Mouse (Mus musculus) MEL (cell line): ENCODE measurements around the gene Fam160b1. TPM values are rescaled to one million over a fixed set of nuclear protein-coding genes. Genes with fewer than 3 reads are reported as not detected.

Experiments
- DNase-seq: peaks from one replicate; pipeline ENCODE4 v3.0.0; 2011; ENCODE audit warnings: low read depth, low spot score
- H3K27ac ChIP-seq: 2 replicates; pipeline ENCODE4 v1.5.1; 2012; ENCODE audit warnings: low read depth, mild to moderate bottlenecking, control low read depth, low read length, moderate library complexity; ENCODE audit not compliant: control insufficient read depth
- H3K27me3 ChIP-seq, 2 experiments: fragments of 150-350 bp in 1 of 2; sonication (generic) in 1 of 2; 2 replicates each; pipeline ENCODE4 v1.6.1; 2012; ENCODE audit warnings: low read length in 2 of 2, mild to moderate bottlenecking in 2 of 2, improper control_type of control experiment in 1 of 2, moderate library complexity in 1 of 2; ENCODE audit not compliant: insufficient read depth in 2 of 2, control insufficient read depth in 1 of 2
- H3K36me3 ChIP-seq, 2 experiments: 2 replicates each; pipeline ENCODE4 v1.6.1; 2012 to 2014; ENCODE audit warnings: low read length in 2 of 2, improper control_type of control experiment in 1 of 2, inconsistent platforms in 1 of 2, mild to moderate bottlenecking in 1 of 2; ENCODE audit not compliant: insufficient read depth in 2 of 2, control insufficient read depth in 1 of 2
- H3K4me1 ChIP-seq, 2 experiments: fragments of 150-350 bp in 1 of 2; sonication (generic) in 1 of 2; 2 replicates each; pipeline ENCODE4 v1.6.1; 2012; ENCODE audit warnings: low read length in 2 of 2, improper control_type of control experiment in 1 of 2, mild to moderate bottlenecking in 1 of 2; ENCODE audit not compliant: insufficient read depth in 2 of 2, control insufficient read depth in 1 of 2
- H3K4me3 ChIP-seq, 2 experiments: fragments of 150-350 bp in 1 of 2; sonication (generic) in 1 of 2; 2 replicates each; pipeline ENCODE4 v1.5.1; 2012; ENCODE audit warnings: low read depth in 2 of 2, low read length in 2 of 2, mild to moderate bottlenecking in 2 of 2, moderate library complexity in 2 of 2, control low read depth in 1 of 2, improper control_type of control experiment in 1 of 2; ENCODE audit not compliant: control insufficient read depth in 1 of 2, insufficient read depth in 1 of 2
- H3K79me2 ChIP-seq: 2 replicates; pipeline ENCODE4 v1.6.1; 2012; ENCODE audit warnings: mild to moderate bottlenecking, low read length, moderate library complexity; ENCODE audit not compliant: control insufficient read depth, poor library complexity, insufficient read depth
- H3K9ac ChIP-seq: 2 replicates; pipeline ENCODE4 v1.6.1; 2012; ENCODE audit warnings: low read depth, mild to moderate bottlenecking, control low read depth, low read length, moderate library complexity; ENCODE audit not compliant: control insufficient read depth, poor library complexity, severe bottlenecking
- H3K9me3 ChIP-seq: fragments of 150-350 bp; sonication (generic); replicated peaks from 2 replicates; pipeline ENCODE4 v1.6.1; 2012; ENCODE audit warnings: mild to moderate bottlenecking, low read length, improper control_type of control experiment, moderate library complexity; ENCODE audit not compliant: insufficient read depth
- CHD1 ChIP-seq: IDR thresholded peaks from 2 replicates; pipeline ENCODE4 v1.6.1; 2012; ENCODE audit warnings: low read depth, mild to moderate bottlenecking, inconsistent platforms, low read length, improper control_type of control experiment
- ELF1 ChIP-seq: IDR thresholded peaks from 2 replicates; pipeline ENCODE4 v1.6.1; 2014; ENCODE audit warnings: low read depth, mild to moderate bottlenecking, inconsistent platforms, low read length, improper control_type of control experiment, moderate library complexity
- ETS1 ChIP-seq: IDR thresholded peaks from 2 replicates; pipeline ENCODE4 v1.6.1; 2012; ENCODE audit warnings: low read depth, mild to moderate bottlenecking, inconsistent platforms, low read length, improper control_type of control experiment, moderate library complexity
- GABPA ChIP-seq: IDR thresholded peaks from 2 replicates; pipeline ENCODE4 v1.6.1; 2012; ENCODE audit warnings: low read depth, mild to moderate bottlenecking, inconsistent platforms, low read length, improper control_type of control experiment, moderate library complexity
- GATA1 ChIP-seq: IDR thresholded peaks from 2 replicates; pipeline ENCODE4 v1.6.1; 2011; ENCODE audit warnings: low read depth, low read length, improper control_type of control experiment
- HCFC1 ChIP-seq: IDR thresholded peaks from 2 replicates; pipeline ENCODE4 v1.6.1; 2012; ENCODE audit warnings: low read depth, mild to moderate bottlenecking, inconsistent platforms, low read length, improper control_type of control experiment, moderate library complexity
- JUND ChIP-seq: IDR thresholded peaks from 2 replicates; pipeline ENCODE4 v1.6.1; 2011; ENCODE audit warnings: low read depth, mild to moderate bottlenecking, improper control_type of control experiment, low read length
- KAT2A ChIP-seq: conservative IDR thresholded peaks from 2 replicates; pipeline ENCODE4 v1.6.1; 2012; ENCODE audit warnings: low read depth, low read length, improper control_type of control experiment, inconsistent platforms
- MAX ChIP-seq: IDR thresholded peaks from 2 replicates; pipeline ENCODE4 v1.6.1; 2011; ENCODE audit warnings: low read length, improper control_type of control experiment
- MEF2A ChIP-seq: IDR thresholded peaks from 2 replicates; pipeline ENCODE4 v1.6.1; 2014; ENCODE audit warnings: low read depth, mild to moderate bottlenecking, inconsistent platforms, low read length, improper control_type of control experiment; ENCODE audit not compliant: poor library complexity, insufficient replicate concordance, severe bottlenecking; ENCODE audit errors: extremely low read depth
- MXI1 ChIP-seq: IDR thresholded peaks from 2 replicates; pipeline ENCODE4 v1.6.1; 2011; ENCODE audit warnings: mild to moderate bottlenecking, low read depth, low read length, improper control_type of control experiment
- MYC ChIP-seq: IDR thresholded peaks from 2 replicates; pipeline ENCODE4 v1.6.1; 2011; ENCODE audit warnings: low read depth, mild to moderate bottlenecking, low read length, improper control_type of control experiment, moderate library complexity
- NELFE ChIP-seq: IDR thresholded peaks from 2 replicates; pipeline ENCODE4 v1.6.1; 2011; ENCODE audit warnings: low read depth, low read length, improper control_type of control experiment
- POLR2AphosphoS5 ChIP-seq: IDR thresholded peaks from 2 replicates; pipeline ENCODE4 v1.6.1; 2012; ENCODE audit warnings: low read depth, borderline replicate concordance, mild to moderate bottlenecking, inconsistent platforms, low read length, moderate library complexity, mixed read lengths
- RAD21 ChIP-seq: IDR thresholded peaks from 2 replicates; pipeline ENCODE4 v1.6.1; 2011; ENCODE audit warnings: mild to moderate bottlenecking, low read depth, low read length, improper control_type of control experiment
- SIN3A ChIP-seq: IDR thresholded peaks from 2 replicates; pipeline ENCODE4 v1.6.1; 2012; ENCODE audit warnings: low read length, improper control_type of control experiment, inconsistent platforms
- TBP ChIP-seq: IDR thresholded peaks from 2 replicates; pipeline ENCODE4 v1.8.0; 2011; ENCODE audit warnings: low read depth, low read length, improper control_type of control experiment
- TCF12 ChIP-seq: IDR thresholded peaks from 2 replicates; pipeline ENCODE4 v1.6.1; 2014; ENCODE audit warnings: low read depth, mild to moderate bottlenecking, inconsistent platforms, low read length, improper control_type of control experiment, moderate library complexity
- ZMIZ1 ChIP-seq: IDR thresholded peaks from 2 replicates; pipeline ENCODE4 v1.6.1; 2012; ENCODE audit warnings: low read depth, mild to moderate bottlenecking, inconsistent platforms, low read length, improper control_type of control experiment, moderate library complexity
- ZNF384 ChIP-seq: IDR thresholded peaks from 2 replicates; pipeline ENCODE4 v1.6.1; 2012; ENCODE audit warnings: low read depth, mild to moderate bottlenecking, inconsistent platforms, low read length, improper control_type of control experiment
- polyA plus RNA-seq, 2 experiments: library from polyadenylated mRNA; stranded (reverse) in 1 of 2; unstranded in 1 of 2; fragments of >175 nt in 1 of 2; fragments of >200 nt in 1 of 2; gene quantifications; 2 replicates each; pipeline versions ENCODE4 v1.2.1 to v1.2.4; 2012; ENCODE audit warnings: low replicate concordance in 2 of 2, low read depth in 1 of 2; ENCODE audit not compliant: insufficient read length in 2 of 2, insufficient read depth in 1 of 2, missing spikeins in 1 of 2
- total RNA-seq: library from RNA; depleted of rRNA; stranded (reverse); fragments of 300-350 nt; gene quantifications from 2 replicates; pipeline ENCODE4 v1.2.3, GENCODE M21; 2012

Gene Fam160b1
- total and polyA plus RNA-seq, 3 experiments, result 8.6 to 28.3 (median 19.0) TPM

DNA sequence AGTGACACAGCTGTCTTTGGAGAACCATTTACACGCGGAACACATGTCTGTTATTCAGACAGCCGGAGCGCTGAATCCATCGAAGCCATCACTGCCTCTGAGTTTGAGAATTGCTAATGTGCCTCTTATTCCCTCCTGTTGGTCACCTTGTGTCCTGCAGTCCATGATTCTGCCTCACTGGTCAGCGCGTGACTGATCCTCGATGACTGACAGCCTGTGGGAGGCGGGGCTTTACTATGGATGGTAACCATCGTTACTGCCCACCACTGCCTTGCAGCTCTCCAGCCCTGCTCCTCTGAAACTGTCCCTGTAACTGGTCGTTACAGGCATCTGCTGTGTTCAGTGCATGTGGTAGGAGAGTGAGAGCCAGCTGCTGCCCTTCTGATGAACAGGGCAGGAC is 15.3 kb downstream of the Fam160b1 start:
- Histone ChIP-seq H3K27me3 (no peaks in the 10 kb centered on the region), H3K27ac (no peak overlapping the region), H3K36me3 (peaks cover 0 to 46% of the 10 kb centered on the region in 2 experiments; a peak in 2 of 4 replicates), H3K4me1 (no peaks in the 10 kb centered on the region), H3K9me3 (no peaks in the 10 kb centered on the region), H3K4me3 (no peak overlapping the region), H3K79me2 (no peaks in the 10 kb centered on the region; the same call in 1 of the 2 replicates), H3K9ac (no peak overlapping the region)
- DNase-seq, result no peak
- no peak for TF ChIP-seq TCF12
- TF ChIP-seq POLR2AphosphoS5, result no peak

DNA sequence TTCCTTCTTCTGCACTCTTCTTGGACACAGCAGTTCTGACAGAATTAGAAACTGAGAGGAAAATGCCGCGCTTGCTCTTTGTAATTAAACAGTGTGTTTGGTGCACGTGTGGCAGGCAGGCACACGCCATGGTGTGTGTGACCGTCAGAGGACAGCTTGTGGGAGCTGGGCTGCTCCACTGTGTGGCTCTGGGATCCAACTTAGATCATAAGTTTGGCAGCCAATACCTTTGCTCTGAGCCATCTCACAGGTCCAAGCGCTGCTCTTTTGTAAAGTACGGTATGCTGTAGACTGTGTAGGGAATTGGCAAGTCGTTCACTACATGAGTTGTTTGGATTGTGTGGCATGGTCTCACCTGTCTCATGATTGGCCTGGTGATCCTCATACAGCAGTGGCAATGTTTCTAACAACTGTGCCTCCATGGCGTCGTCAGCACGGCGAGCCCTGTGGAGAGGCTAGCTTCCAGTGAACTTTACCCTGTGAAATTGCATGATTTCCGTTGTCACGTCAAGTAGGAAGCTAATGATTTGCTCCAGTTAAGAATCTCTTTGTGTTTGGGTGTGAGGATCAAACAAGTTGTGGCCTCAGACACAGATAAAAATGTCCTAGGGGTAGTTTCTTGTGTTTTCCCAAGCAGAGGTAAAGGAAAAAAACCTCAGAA is 16.7 kb downstream of the Fam160b1 start:
- no peaks in the 10 kb centered on the region for H3K27me3 ChIP-seq
- H3K36me3 ChIP-seq, result peaks cover 0 to 39% of the 10 kb centered on the region in 2 experiments; a peak in 2 of 4 replicates
- H3K79me2 ChIP-seq, result no peaks in the 10 kb centered on the region; the same call in 1 of the 2 replicates
- no peaks in the 10 kb centered on the region for H3K9me3 ChIP-seq
- H3K4me3 ChIP-seq, result no peak overlapping the region
- TF ChIP-seq RAD21 (no peak), ZMIZ1 (no peak), POLR2AphosphoS5 (0 out of 2 replicates have a peak, but pooled peaks have one; percentile 4), NELFE (no peak)
- H3K27ac ChIP-seq, result no peak overlapping the region
- H3K4me1 ChIP-seq, result no peaks in the 10 kb centered on the region
- DNase-seq, result no peak
- no peak overlapping the region for H3K9ac ChIP-seq

DNA sequence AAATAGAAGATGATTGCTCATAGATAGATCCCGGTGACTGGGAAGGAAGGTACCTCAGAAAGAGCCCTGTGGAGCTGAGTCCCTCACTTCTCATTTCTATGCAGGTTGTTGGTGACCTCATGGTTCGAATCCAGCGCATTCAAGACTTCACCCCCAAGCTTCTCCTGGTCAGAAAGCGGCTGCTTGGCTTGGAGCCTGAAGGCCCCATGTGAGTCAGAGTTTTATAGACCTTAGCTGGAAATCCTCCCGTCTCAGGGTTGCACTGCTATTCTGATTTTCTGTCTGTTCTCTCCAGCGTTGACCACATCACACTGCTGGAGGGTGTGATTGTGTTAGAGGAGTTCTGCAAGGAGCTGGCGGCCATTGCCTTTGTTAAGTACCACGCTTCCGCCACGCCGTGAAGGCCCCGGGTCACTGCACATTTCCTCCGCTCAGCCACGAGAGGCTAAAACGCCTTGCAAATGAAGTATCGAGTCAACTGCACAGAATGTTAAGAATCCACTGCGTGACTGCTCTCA is 25.8 kb downstream of the Fam160b1 start:
- Histone ChIP-seq H3K27me3 (no peaks in the 10 kb centered on the region), H3K4me1 (no peaks in the 10 kb centered on the region), H3K9ac (no peak overlapping the region), H3K9me3 (no peaks in the 10 kb centered on the region), H3K27ac (no peak overlapping the region), H3K4me3 (no peak overlapping the region), H3K79me2 (no peaks in the 10 kb centered on the region), H3K36me3 (peaks cover 0 to 22% of the 10 kb centered on the region in 2 experiments; a peak in 2 of 4 replicates)
- TF ChIP-seq MAX (no peak), ELF1 (no peak), MEF2A (no peak), JUND (no peak), SIN3A (no peak), ETS1 (no peak), TBP (no peak), GATA1 (no peak), KAT2A (no peak), HCFC1 (no peak), MYC (no peak), ZNF384 (no peak), MXI1 (no peak), GABPA (no peak), CHD1 (no peak), ZMIZ1 (no peak), TCF12 (no peak)
- no peak for DNase-seq
